Mouse (Mus musculus) G1E (cell line): ENCODE measurements at regions not wholly inside any gene's neighbourhood (a gene's known extent, or its start where the extent isn't known, plus 50 kb on each side); places are given as distances from the start of the nearest gene placed in this dataset.
A peak's percentile ranks its signal among the peaks of the same experiment; 100 is the strongest.

Experiments
- ATAC-seq: 2 replicates; pipeline ENCODE4 v1.8.0; 2016; ENCODE audit warnings: mild to moderate bottlenecking; ENCODE audit not compliant: insufficient number of reproducible peaks, poor library complexity, low FRiP score, severe bottlenecking; ENCODE audit errors: extremely low read depth
- DNase-seq: peaks from one replicate; pipeline ENCODE4 v3.0.0; 2012; ENCODE audit warnings: low spot score
- H3K27me3 ChIP-seq: 2 replicates; pipeline ENCODE4 v1.6.1; 2012; ENCODE audit warnings: mild to moderate bottlenecking, low read length, inconsistent platforms; ENCODE audit not compliant: insufficient read depth
- H3K36me3 ChIP-seq: replicated peaks from 2 replicates; pipeline ENCODE3; 2012; ENCODE audit warnings: mild to moderate bottlenecking, inconsistent platforms
- H3K4me1 ChIP-seq: 2 replicates; pipeline ENCODE4 v1.6.1; 2012; ENCODE audit warnings: low read depth, low read length, inconsistent platforms, mixed read lengths; ENCODE audit not compliant: insufficient read depth
- H3K4me3 ChIP-seq: 2 replicates; pipeline ENCODE4 v1.5.1; 2012; ENCODE audit warnings: low read depth, mild to moderate bottlenecking, inconsistent platforms, low read length, moderate library complexity, mixed read lengths
- H3K9me3 ChIP-seq: replicated peaks from 2 replicates; pipeline ENCODE4 v1.6.1; 2012; ENCODE audit warnings: inconsistent platforms
- CTCF ChIP-seq: IDR thresholded peaks from 2 replicates; pipeline ENCODE4 v1.5.1; 2012; ENCODE audit warnings: low read depth, low read length, inconsistent platforms, mixed read lengths
- GATA1 ChIP-seq: IDR thresholded peaks from 2 replicates; pipeline ENCODE4 v1.6.1; 2012; ENCODE audit warnings: borderline replicate concordance, low read length, inconsistent platforms, mixed read lengths
- GATA2 ChIP-seq: IDR thresholded peaks from 2 replicates; pipeline ENCODE4 v1.6.1; 2012; ENCODE audit warnings: low read depth, low read length, inconsistent platforms, borderline replicate concordance
- POLR2AphosphoS5 ChIP-seq: IDR thresholded peaks from 2 replicates; pipeline ENCODE4 v1.6.1; 2012; ENCODE audit warnings: low read depth, low read length, inconsistent platforms; ENCODE audit not compliant: insufficient replicate concordance
- TAL1 ChIP-seq: conservative IDR thresholded peaks from 2 replicates; pipeline ENCODE4 v1.6.1; 2012; ENCODE audit warnings: low read depth, low read length, inconsistent platforms, mixed read lengths

- peaks cover 4% of the 10 kb centered on the region; the same call in 1 of the 2 replicates for H3K27me3 ChIP-seq
- DNase-seq (no peak), ATAC-seq (no peak)
- TF ChIP-seq GATA2 (no peak), CTCF (no peak), TAL1 (no peak), GATA1 (no peak), POLR2AphosphoS5 (no peak)
- H3K4me1 ChIP-seq = no peaks in the 10 kb centered on the region
- no peaks in the 10 kb centered on the region for H3K9me3 ChIP-seq
- no peaks in the 10 kb centered on the region for H3K36me3 ChIP-seq
- H3K4me3 ChIP-seq = no peak overlapping the region
Measured at GRCm38 (mm10) chr15:68387349-68388065, 1886.8 kb upstream of the Lrrc6 start.

DNA sequence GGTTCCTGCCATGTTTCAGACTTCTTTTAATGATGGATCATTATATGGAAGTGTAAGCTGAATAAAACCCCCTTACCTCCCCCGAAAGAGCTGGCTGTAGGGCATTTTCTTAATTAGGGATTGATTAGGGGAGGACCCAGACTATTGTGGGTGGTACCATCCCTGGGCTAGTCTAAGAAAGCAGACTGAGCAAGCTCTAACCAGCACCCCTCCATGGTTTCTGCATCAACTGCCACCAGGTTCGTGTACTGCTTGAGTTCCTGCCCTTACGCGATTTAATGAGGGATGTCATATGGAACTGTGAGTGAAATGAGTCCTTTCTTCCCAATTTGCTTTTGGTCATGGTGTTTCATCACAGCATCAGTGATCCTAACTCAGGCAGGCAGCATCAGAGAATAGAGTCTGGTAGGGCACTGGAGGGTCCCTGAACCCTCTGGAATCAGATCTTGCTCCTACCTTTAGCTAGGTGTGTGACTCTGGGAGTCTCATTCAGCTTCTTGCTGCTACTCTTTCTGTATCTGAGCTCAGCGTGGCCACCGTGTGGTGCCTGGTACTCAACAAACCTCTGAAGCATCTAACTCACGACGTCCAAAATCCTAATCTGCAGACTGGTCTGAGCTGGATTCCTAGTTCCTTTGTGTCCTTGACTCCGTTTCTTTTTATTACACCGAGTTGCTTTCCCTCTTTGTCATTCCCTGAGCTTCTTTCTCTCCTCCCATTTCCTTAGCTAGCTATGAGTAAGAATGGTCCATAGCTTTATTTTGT is 1884.0 kb upstream of the Lrrc6 start:
- H3K4me3 ChIP-seq = no peak overlapping the region
- no peaks in the 10 kb centered on the region for H3K36me3 ChIP-seq
- no peaks in the 10 kb centered on the region for H3K4me1 ChIP-seq
- ATAC-seq = no peak
- no peaks in the 10 kb centered on the region for H3K9me3 ChIP-seq
- TF ChIP-seq GATA2 = no peak
- TF ChIP-seq GATA1 = no peak
- TF ChIP-seq CTCF = no peak
- no peak for TF ChIP-seq TAL1
- TF ChIP-seq POLR2AphosphoS5 = no peak
- peaks cover 7% of the 10 kb centered on the region for H3K27me3 ChIP-seq
- no peak for DNase-seq

GRCm38 (mm10) chr15:68375166-68375565 is 1874.5 kb upstream of the Lrrc6 start:
- no peak for DNase-seq
- no peaks in the 10 kb centered on the region for H3K9me3 ChIP-seq
- no peaks in the 10 kb centered on the region for H3K36me3 ChIP-seq
- H3K4me3 ChIP-seq = no peak overlapping the region
- TF ChIP-seq POLR2AphosphoS5 (no peak), GATA1 (no peak), CTCF (no peak), GATA2 (no peak), TAL1 (no peak)
- ATAC-seq = no peak
- no peaks in the 10 kb centered on the region for H3K4me1 ChIP-seq
- H3K27me3 ChIP-seq = peaks cover 32% of the 10 kb centered on the region

DNA sequence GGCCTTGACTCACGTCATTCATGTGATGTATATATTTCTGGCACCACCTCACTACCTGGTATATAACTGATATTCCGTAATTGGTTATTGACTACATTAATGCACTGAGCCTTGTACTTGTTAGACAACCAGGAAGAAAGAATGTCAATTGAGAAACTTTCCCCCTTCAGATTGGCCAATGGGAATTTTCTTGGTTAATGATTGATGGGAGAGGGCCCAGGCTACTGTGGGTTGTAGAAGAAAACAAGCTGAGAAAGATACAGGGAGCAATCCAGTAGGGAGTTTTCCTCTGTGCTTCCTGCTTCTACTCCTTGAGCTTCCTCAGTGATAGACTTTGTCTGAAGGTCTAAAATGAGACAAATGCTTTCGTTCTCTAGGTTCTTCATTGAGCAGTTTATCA is 1866.1 kb upstream of the Lrrc6 start:
- peaks cover 10% of the 10 kb centered on the region for H3K27me3 ChIP-seq
- no peaks in the 10 kb centered on the region for H3K36me3 ChIP-seq
- H3K4me1 ChIP-seq = peaks cover 8% of the 10 kb centered on the region
- H3K9me3 ChIP-seq = no peaks in the 10 kb centered on the region
- H3K4me3 ChIP-seq = no peak overlapping the region
- ATAC-seq (no peak), DNase-seq (no peak)
- TF ChIP-seq GATA1 (no peak), POLR2AphosphoS5 (no peak), CTCF (no peak)

- Histone ChIP-seq H3K27me3 (peaks cover 10% of the 10 kb centered on the region), H3K4me3 (peak overlapping the region; percentile 84), H3K9me3 (no peaks in the 10 kb centered on the region), H3K4me1 (peaks cover 17% of the 10 kb centered on the region), H3K36me3 (no peaks in the 10 kb centered on the region)
- ATAC-seq (peak; percentile 97), DNase-seq (peak; percentile 90)
- TF ChIP-seq CTCF (no peak), POLR2AphosphoS5 (no peak), TAL1 (no peak), GATA2 (no peak), GATA1 (no peak)
Measured at GRCm38 (mm10) chr15:68363058-68363735, 1862.5 kb upstream of the Lrrc6 start.

GRCm38 (mm10) chr15:68362081-68363057 is 1861.7 kb upstream of the Lrrc6 start:
- H3K4me1 ChIP-seq = peaks cover 17% of the 10 kb centered on the region
- no peaks in the 10 kb centered on the region for H3K9me3 ChIP-seq
- DNase-seq (peak; percentile 76), ATAC-seq (no peak)
- no peaks in the 10 kb centered on the region for H3K36me3 ChIP-seq
- TF ChIP-seq POLR2AphosphoS5 (no peak), CTCF (no peak), TAL1 (no peak), GATA1 (no peak), GATA2 (no peak)
- H3K4me3 ChIP-seq = peak overlapping the region; percentile 84
- peaks cover 9% of the 10 kb centered on the region for H3K27me3 ChIP-seq
